Mouse (Mus musculus) gastrocnemius, adult 18-20 months (tissue): ENCODE data around the gene Olfr1283. TPM values are rescaled to one million over a fixed set of nuclear protein-coding genes. Genes with fewer than 3 reads are reported as not detected.
"Not testable (repeated sequence)": the region's sequence is repeated elsewhere in the genome, so short reads cannot be mapped to it uniquely, and the experiment has no call there.

ENCODE experiments used
- DNase-seq: peaks from one replicate; pipeline ENCODE4 v3.0.0; 2021; ENCODE audit warnings: low spot score
- long read RNA-seq, 2 experiments: library from polyadenylated mRNA; stranded (forward); transcript quantifications; one replicate each; pipeline ENCODE4 v2.0.0; 2021
- total RNA-seq, 2 experiments: library from RNA; stranded (reverse); gene quantifications; 2 replicates each; pipeline ENCODE4 v1.2.3; 2021

Olfr1283 gene
- total RNA-seq, result not detected
- long read RNA-seq, experiment 1, result 0 reads
- long read RNA-seq, experiment 2, result 0 reads

DNA sequence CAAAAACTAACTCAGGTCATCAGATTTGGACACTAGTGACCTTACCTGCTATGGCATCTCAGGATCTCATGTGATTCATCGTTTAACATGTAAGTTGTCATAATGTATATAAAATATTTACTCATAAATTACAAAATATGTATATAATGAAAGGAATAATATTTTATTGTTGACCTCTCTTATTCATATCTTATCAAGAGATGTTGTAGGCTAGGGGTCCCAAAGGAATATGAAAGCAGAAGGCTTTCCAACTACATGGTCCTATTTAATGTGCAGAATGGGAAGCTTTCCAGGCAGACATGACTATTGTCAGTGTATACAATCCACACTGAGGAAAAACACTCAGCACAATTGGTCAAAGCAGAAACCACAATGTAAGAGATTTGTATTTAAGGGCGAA, at the start of gene Olfr1283:
Olfr1283 (plus strand) TSS at position 301 of the 400 bp plus-strand sequence.
- no peak for DNase-seq

DNA sequence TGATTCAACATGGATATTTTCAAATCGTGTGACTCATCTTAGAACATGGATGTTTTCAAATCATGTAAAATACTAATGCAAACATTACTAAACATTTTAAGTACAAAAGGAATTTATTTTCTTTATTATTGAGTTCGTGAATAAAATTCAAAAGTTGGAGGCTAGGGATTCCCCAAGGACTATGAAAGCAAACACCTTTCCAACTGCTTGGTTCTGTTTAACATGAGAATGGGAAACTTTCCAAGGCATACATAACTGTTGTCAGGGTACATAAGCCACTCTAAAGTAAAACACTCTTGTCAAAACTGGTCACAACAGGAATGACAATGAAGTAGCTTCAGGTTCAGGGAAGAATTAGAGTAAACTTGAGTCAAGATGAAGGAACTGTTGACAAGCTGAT, 40.4 kb upstream of the Olfr1283 start, which contains the start of gene Olfr1281:
Olfr1281 (plus strand) TSS at position 301 of the 400 bp plus-strand sequence.
- DNase-seq, result no peak

DNA sequence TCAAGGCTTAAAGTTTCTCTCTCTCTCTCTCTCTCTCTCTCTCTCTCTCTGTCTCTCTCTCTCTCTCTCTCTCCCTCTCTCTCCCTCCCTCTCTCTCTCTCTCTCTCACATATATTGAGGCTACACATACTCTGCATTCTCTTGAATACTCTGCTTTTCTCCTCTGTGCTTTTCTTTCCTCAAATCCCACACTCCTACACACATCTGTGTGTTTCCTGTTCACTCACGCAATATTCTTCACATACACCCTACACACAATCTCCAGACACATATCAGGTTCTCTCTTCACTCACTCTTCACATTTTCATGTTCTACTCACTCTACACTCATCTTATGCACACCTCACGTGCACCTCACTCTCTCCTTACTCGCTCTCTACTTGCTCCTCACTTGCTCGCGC, 32.9 kb upstream of the Olfr1283 start:
- DNase-seq, result not testable (repeated sequence)

DNA sequence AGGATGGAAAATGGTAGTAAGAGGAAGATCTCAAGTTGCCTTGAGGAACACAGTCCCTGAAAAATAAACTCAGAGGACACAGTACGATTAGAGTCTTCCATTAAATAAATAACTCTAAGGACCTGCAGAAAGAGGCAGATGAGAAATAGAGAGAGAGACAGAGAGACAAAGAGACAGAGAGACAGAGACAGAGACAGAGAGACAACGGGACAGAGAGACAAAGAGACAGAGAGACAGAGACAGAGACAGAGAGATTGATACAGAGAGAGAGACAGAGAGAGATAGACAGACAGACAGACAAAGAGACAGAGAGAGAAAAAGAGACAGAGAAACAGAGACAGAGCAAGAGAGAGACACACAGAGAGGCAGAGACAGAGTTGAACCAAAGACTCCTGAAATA, 30.6 kb upstream of the Olfr1283 start, which contains the start of gene Olfr1282:
Olfr1282 (minus strand) TSS at position 101 of the 400 bp plus-strand sequence.
- DNase-seq, result no peak

DNA sequence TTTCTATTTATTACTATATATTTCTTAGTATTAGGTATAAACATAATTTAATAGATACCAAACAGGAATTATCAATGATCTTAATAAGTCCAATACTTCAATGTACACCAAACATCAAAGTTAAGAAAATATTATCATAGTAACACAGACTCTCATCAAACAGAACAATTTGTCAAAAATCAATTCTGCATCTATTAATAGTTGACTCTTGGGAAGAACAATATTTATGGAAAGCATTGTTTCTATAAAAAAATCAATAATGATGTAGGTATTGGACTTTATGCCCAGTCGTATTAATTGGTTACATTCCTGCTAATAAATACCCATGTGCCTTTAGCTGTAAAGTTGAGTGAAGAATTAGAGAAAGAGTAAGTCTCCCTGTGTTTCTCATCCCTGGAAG, 8.6 kb downstream of the Olfr1283 start, which contains the start of gene Olfr1284:
Olfr1284 (plus strand) TSS at position 301 of the 400 bp plus-strand sequence.
- DNase-seq, result no peak

Other genes starting within 250 kb of the Olfr1283 start
- not detected for gene Gm15130, start 213.9 kb upstream of the Olfr1283 start, total RNA-seq
- gene 4930430A15Rik, start 137.2 kb upstream of the Olfr1283 start, total RNA-seq, result not detected
- gene Olfr1275, start 131.5 kb upstream of the Olfr1283 start, total RNA-seq, result not detected
- not detected for gene Olfr1276, start 112.3 kb upstream of the Olfr1283 start, total RNA-seq
- not detected for gene Olfr1277, start 92.7 kb upstream of the Olfr1283 start, total RNA-seq
- not detected for gene Olfr1278, start 76.7 kb upstream of the Olfr1283 start, total RNA-seq
- gene Olfr1279, start 66.2 kb upstream of the Olfr1283 start, total RNA-seq, result not detected
- gene Olfr1280, start 52.8 kb upstream of the Olfr1283 start, total RNA-seq, result not detected
- gene Olfr1281, start 40.3 kb upstream of the Olfr1283 start, total RNA-seq, result not detected
- gene Olfr1282, start 30.7 kb upstream of the Olfr1283 start, total RNA-seq, result not detected
- not detected for gene Olfr1284, start 8.7 kb downstream of the Olfr1283 start, total RNA-seq
- gene Olfr1286, start 56.3 kb downstream of the Olfr1283 start, total RNA-seq, result not detected
- gene Olfr1287, start 82.4 kb downstream of the Olfr1283 start, total RNA-seq, result not detected
- not detected for gene Olfr1288, start 107.3 kb downstream of the Olfr1283 start, total RNA-seq
- gene Olfr1289, start 114.0 kb downstream of the Olfr1283 start, total RNA-seq, result not detected
- gene Olfr1290, start 127.0 kb downstream of the Olfr1283 start, total RNA-seq, result not detected
- gene Olfr1291-ps1, start 130.4 kb downstream of the Olfr1283 start, total RNA-seq, result not detected
- gene Olfr1293-ps, start 158.4 kb downstream of the Olfr1283 start, total RNA-seq, result not detected
- gene Olfr1294, start 173.5 kb downstream of the Olfr1283 start, total RNA-seq, result not detected
- gene Olfr1295, start 202.9 kb downstream of the Olfr1283 start, total RNA-seq, result not detected